Mouse (Mus musculus) neural tube, postnatal 0 days (tissue): ENCODE measurements around the gene Pde8b. TPM values are rescaled to one million over a fixed set of nuclear protein-coding genes. Genes with fewer than 3 reads are reported as not detected.

ENCODE experiments used
- polyA plus RNA-seq: library from polyadenylated mRNA; unstranded; fragments of >200 nt; fragmentation: Nextera tagmentation; extraction: Ambion mirVana; gene quantifications from 2 replicates; pipeline ENCODE4 v1.2.1, GENCODE M21; 2015

The Pde8b gene
- polyA plus RNA-seq, result 11.9 and 12.6 TPM in 2 replicates

DNA sequence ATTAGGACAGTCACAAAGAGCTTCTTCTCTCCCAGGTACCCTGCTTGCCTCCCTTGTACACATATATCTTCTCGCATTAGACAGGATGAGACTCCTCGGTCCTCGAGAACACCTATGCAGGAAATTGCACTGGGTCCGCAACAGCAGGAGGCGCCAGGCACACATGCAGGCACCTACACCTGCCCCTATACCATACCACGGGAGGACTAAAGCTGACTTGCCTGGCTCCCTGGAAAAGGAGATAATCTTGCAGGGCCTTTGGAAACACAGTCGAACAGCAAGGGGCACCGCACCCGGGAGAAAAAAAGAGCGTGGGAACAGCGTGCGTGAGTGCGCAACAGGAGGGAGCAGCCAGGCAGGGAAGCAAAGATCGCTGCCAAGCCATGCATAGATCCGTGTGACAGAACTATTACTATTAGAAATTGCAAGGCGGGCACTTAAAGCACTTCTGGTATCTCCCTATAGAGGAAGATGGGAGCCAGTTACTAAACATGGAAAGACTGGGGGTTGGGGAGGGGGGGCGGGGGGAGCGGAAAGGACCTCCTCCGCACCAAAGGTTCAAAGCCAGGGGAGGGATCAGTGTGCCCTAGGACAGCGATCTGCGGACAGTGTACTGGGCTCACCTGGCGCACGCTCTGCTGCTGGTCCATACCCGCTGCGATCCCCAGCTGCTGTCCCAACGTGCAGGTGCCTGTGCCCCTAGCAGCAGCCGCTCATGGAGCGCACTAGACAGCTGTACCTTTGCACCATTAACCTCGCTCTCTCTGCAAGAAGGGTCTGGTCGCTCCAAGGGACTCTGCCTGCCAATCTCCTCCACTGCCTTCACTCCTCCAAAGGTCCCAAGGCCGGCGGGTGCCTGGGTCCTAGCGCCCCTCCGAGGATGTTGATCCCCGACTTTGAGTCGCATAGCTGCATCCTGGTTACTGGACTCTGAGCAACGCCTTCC is at the start of gene Pde8b:
Pde8b (minus strand) TSS at position 826 of the 946 bp plus-strand sequence.

DNA sequence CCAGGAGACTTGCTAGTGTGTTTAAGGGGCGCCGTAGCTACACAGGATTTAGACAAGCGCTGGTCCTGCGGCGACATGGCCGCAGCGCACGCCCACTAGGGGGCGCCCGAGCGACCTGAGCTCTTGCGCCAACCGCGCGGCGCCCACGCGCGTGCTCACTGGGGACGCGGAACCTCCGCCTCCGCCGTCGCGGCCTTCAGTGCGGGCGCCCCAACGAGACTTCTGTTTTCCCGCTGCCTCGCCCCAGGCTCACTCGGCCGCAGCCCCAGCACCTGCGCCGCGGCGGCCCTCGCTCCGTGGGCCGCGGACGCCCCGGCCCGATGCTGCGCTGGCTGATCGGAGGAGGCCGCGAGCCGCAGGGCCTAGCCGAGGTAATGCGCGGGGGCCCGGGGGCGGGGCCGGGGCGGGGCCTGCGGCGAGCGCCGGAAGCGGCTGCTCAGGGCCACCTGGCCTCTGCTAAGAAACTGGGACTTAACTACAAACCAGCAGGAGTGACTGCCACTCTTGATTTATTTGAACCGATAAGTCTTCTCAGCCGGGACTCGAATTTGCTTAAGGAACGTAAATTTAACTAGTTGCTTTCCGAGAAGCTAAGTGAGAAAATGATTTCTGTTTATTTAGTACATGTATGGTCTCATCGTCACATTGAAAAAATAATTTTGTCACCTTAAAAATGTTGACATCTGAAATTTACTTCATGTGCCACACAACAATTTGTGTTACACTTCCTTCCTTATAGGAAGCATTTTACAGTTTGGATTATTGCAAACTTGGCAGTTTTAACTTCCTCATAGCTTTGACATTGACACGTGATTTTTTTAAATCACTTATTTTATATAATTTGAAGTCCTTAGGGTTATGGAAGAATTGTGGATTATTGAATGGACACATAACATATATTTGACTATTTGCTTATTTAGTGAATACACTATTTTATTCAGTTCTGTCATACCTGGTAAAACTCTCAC is 273.6 kb downstream of the Pde8b start, which contains the start of gene Wdr41:
Wdr41 (plus strand) TSS at position 126 of the 968 bp plus-strand sequence.

Other genes with a start within 250 kb of the Pde8b start
- gene Zbed3, start 73.3 kb upstream of the Pde8b start, polyA plus RNA-seq, result 27.0 and 27.5 TPM in 2 replicates
- gene Aggf1, start 125.0 kb upstream of the Pde8b start, polyA plus RNA-seq, result 27.2 and 27.3 TPM in 2 replicates
- gene Crhbp, start 194.6 kb upstream of the Pde8b start, polyA plus RNA-seq, result 8.5 and 8.8 TPM in 2 replicates
- not detected in 2 replicates for gene S100z, start 228.4 kb upstream of the Pde8b start, polyA plus RNA-seq